Mouse (Mus musculus) adipocyte (in vitro differentiated cells): ENCODE measurements around the gene Clmn.
A peak's percentile ranks its signal among the peaks of the same experiment; 100 is the strongest.

ENCODE experiments used
- DNase-seq: peaks from one replicate; pipeline ENCODE4 v3.0.0-alpha.2; 2016; ENCODE audit warnings: low spot score

Gene Clmn

GRCm38 (mm10) chr12:104879577-104879989, 14.7 kb upstream of the Clmn start:
- no peak for DNase-seq

GRCm38 (mm10) chr12:104876053-104876452, 11.2 kb upstream of the Clmn start:
- no peak for DNase-seq

GRCm38 (mm10) chr12:104871987-104872386, 7.1 kb upstream of the Clmn start:
- DNase-seq = no peak

GRCm38 (mm10) chr12:104869737-104870136, 4.9 kb upstream of the Clmn start:
- DNase-seq = no peak

- no peak for DNase-seq
Measured at GRCm38 (mm10) chr12:104868430-104868829, 3.6 kb upstream of the Clmn start.

- DNase-seq = no peak
Measured at GRCm38 (mm10) chr12:104867851-104868250, 3.0 kb upstream of the Clmn start.

GRCm38 (mm10) chr12:104865166-104865535, 275 bp upstream of the Clmn start:
- no peak for DNase-seq

GRCm38 (mm10) chr12:104863653-104864052, 1.2 kb downstream of the Clmn start:
- no peak for DNase-seq

- peak; percentile 87 for DNase-seq
Measured at GRCm38 (mm10) chr12:104859140-104859539, 5.7 kb downstream of the Clmn start.

GRCm38 (mm10) chr12:104858732-104859131, 6.1 kb downstream of the Clmn start:
- peak; percentile 87 for DNase-seq

- DNase-seq = no peak
Measured at GRCm38 (mm10) chr12:104857614-104858013, 7.3 kb downstream of the Clmn start.

GRCm38 (mm10) chr12:104856540-104856939, 8.3 kb downstream of the Clmn start:
- DNase-seq = no peak

- peak; percentile 44 for DNase-seq
Measured at GRCm38 (mm10) chr12:104855548-104855947, 9.3 kb downstream of the Clmn start.

- no peak for DNase-seq
Measured at GRCm38 (mm10) chr12:104854826-104855225, 10.1 kb downstream of the Clmn start.

GRCm38 (mm10) chr12:104853374-104853773, 11.5 kb downstream of the Clmn start:
- no peak for DNase-seq

GRCm38 (mm10) chr12:104851711-104852508, 13.0 kb downstream of the Clmn start:
- no peak for DNase-seq

- DNase-seq = no peak
Measured at GRCm38 (mm10) chr12:104850119-104850518, 14.8 kb downstream of the Clmn start.

GRCm38 (mm10) chr12:104848667-104849066, 16.2 kb downstream of the Clmn start:
- DNase-seq = no peak

- no peak for DNase-seq
Measured at GRCm38 (mm10) chr12:104847227-104847626, 17.6 kb downstream of the Clmn start.

GRCm38 (mm10) chr12:104845707-104846106, 19.2 kb downstream of the Clmn start:
- no peak for DNase-seq

- no peak for DNase-seq
Measured at GRCm38 (mm10) chr12:104844989-104845388, 19.9 kb downstream of the Clmn start.

- DNase-seq = no peak
Measured at GRCm38 (mm10) chr12:104844279-104844678, 20.6 kb downstream of the Clmn start.

GRCm38 (mm10) chr12:104841256-104841655, 23.6 kb downstream of the Clmn start:
- no peak for DNase-seq

GRCm38 (mm10) chr12:104838987-104839386, 25.9 kb downstream of the Clmn start:
- DNase-seq = no peak
